Mouse (Mus musculus) bone marrow macrophage, adult 2 months (primary cell): ENCODE results near the gene Kmt5c.

Experiments
- CTCF ChIP-seq: IDR thresholded peaks from 2 replicates; pipeline ENCODE4 v1.5.1; 2012; ENCODE audit warnings: low read depth, mild to moderate bottlenecking, low read length, moderate library complexity
- POLR2A ChIP-seq: IDR thresholded peaks from 2 replicates; pipeline ENCODE4 v1.6.1; 2012; ENCODE audit warnings: mild to moderate bottlenecking, low read depth, low read length, borderline replicate concordance

DNA sequence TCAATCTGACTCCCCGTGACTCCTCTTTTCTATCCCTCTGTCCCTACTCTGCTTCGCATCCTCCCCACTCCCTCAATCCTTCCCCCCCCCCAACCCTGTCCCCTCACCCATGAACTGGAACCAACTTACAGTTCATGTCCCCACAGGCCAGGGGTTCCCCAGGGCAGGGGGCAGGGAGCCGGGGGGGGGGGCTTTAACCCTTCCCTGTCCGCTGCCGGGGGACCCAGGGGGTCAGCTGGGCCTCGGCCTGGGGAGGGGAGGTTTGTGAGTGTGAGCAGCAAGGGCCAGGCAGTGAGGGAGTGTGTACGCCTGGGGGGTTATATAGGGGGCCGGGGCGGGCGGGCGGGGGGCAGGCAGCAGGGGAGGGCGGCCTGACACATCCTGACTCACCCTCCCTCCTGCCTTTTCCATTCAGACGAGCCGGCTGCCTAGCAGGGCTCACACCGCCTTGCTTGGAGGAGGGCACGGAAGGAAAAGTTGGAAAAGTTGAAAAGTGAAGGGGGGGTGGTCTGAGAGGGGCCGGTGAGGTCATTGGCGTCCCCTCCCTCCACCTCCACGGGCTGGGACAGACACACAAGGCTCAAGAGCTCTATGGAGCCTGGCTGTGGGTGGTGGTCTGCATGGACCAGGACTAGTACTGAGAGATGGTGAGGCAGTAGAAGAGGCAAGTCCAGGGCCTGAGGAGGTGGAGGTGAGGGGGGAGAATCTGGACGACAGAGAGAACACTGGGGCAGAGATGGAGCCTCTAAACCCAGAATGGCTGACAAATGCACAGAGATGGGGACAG lies 38.1 kb downstream of the Kmt5c start:
- no peak for TF ChIP-seq CTCF
- no peak for TF ChIP-seq POLR2A
